Mouse (Mus musculus): Measurements from ENCODE around the gene Clasrp.

Gene Clasrp

DNA sequence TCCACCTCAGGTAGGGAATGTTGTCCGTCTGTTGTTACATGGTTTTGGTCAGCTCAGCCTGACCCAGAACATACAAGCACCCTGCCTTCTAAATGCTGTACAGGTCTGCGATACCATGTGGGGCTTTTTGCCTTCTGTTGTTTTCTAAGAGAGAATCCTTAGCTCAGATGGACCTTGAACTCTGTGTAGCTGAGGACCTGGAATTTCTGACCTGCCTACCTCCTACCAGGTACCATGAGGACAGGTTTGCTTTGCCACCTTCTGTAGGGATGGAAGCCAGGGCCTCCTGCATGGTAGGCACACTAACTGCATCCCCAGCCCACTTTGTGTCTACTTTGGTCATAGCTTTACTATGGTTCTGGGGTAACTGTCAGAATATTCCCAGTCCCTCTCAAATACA is 38.5 kb downstream of the Clasrp start:
- intact Hi-C loops (cut with DNase I): no loop called here

DNA sequence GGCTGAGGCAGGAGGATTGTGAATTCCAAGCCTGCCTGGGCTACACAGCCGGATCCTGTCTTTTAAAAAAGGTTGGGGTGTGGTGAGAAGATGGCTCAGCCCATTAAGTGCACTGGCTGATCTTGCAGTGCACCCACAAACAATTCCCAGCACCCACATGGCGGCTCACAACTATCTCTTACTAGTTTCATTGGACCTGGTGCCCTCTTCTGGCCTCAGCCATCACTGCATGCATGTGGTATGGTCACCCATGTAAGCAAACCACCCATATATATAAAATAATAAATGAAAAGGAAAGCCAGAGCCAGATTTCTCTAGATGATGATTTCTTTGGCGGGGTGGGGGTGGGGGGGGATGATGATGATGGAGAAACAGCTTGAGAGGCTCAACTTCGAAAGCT is 39.8 kb downstream of the Clasrp start:
- intact Hi-C loops (cut with DNase I): no loop called here

DNA sequence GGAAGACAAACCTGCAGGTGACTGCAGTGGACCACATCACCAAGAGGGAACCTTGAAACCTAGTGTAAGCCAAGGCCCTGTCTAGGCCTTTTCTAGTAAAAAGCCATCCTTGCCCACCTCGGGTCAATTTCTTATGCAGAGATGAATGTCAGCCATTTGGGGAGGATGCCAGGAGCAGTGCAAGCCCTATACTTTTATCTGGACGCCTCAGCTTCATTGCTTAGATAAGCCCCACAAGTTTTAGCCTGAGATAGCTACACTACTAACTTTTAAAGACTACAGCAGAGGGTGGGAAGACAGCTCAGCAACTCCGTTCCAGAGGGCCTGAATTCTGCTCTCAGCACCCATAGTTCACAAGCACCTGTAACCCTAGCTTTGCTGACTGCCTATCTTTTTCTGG is 40.4 kb downstream of the Clasrp start:
- intact Hi-C loops (cut with DNase I): no loop called here

DNA sequence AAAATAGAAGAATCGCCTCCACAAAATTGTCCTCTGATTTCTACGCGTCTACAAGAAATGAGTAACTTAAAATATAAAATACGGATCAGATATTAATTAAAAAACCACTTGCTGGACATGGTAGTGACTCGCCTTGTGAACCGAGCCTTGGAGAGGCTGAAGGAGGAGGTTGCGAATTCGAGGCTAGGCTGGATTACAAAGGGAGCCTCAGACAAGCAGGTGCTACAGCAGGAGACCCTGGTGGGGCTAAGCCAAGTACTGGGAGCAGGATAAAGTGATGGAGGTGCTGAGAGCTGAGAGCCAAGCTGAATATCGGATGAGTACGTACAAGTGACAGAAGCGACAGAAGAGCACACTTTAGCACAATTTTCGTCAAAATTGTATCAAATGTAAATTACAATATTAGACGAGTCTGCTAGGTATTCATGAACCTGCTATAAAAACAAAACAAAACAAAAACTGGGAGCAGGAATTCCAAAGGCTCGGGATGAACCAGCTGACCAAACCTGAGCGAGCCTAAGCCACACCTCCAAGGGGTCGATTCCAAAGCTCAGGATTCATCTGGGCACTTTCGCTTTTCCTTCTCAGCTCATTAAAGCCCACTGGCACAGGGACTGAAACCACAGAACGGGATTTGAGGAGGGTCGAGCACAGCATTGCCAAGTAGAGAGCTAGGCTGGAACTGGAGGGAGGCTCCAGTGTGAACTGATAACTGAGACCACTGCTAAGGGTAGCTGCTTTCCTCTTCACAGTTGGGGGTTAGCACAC is 41.5 kb downstream of the Clasrp start, which contains the start of gene Ppp1r37:
Gene Ppp1r37, minus strand, starts transcription at position 434 of the 768 bp plus-strand sequence.
- intact Hi-C loops (cut with DNase I): no loop called here

DNA sequence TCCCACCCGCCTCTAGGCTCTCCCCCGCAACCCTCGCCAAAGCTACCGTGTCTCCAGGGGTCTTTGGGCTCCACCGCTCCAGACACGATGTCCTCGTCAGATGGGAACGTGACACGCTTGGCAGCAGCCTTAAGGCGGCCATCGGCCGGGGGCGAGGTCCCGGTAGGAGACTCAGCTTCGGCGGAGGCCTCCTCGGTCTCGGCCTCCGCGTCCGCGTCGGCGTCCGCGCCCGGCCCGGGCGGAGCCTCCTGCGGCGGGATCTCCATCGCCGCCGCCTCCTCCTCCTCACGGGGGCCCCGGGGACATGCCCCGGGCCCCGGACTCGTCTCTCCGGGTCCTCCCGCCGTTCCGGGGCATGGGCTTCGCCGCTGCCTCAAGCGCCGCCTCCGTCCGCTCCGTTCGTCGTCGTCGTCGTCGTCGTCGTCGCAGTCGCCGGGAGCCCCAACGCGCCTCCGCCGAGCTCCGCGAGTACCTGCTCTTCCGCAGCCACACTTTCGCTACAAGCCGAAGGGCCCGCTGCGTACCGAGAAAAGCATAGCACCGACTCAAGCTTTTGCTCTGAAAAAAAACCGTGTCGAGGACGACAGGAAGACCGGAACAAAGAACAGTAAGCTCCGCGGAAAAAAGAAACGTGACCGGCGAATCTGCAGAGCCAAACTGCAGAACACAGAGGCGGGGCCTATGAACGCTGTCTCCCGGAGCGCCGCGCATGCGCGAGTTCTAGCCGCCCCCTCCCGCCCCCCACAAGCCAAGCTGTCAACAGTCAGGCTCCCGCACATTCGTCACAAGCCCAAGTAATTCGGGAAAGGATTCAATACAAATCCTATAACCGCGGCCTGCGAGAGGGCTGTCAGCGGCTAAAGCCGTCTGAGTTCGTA is 42.3 kb downstream of the Clasrp start:
- intact Hi-C loops (cut with DNase I): no loop called here

DNA sequence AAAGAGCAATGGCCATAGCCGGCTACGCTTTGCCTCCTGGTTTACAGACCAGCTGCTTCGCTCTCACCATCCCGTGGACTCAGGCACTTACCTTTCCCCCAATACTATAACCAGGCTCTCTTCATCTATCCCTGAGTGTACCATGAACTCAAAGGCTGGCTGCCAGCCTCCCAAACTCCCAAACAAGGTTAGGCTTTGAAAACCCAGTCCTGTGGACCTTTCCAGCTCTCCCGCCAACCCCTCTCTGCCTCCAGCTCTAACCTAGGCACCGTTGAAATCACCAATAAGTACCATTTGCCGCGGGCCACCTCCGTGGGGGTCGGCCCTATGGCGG is 42.9 kb downstream of the Clasrp start:
- intact Hi-C loops (cut with DNase I): no loop called here

DNA sequence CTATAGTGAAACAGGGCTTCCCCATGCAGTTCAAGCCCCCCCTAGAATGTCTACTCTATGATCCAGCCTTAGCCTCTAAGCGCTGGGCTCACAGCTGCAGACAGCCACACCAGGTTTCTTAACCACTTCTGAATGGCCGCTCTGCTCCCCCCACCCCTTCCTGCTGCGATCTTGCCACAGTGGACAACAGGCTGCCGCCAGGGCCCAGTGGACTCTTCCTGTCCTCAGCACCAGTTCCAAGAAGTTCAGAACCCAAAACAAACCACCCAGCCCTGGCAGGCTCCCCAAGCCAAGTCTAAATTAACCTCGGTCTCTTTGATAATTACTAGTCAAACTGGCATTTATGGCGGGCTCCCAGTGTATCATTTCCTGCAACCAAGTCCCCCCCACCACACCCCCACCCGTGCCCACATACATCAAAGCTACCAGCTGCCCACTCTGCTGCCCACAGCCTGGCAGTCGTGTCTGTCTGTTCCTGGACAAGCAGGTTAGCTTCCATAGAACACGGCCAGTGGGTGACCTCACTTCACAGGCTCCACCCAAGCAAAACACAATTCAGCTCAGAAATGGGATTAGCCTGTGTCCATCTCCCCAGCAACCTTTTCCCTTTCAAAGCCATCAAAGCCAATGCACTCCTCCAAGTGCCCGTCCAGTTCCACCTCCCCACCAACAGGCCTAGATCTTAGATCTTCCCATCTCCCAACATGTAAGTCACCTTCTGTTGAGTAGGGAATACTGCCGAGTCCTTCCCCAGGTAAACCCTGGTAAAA is 43.6 kb downstream of the Clasrp start:
- intact Hi-C loops (cut with DNase I): no loop called here

DNA sequence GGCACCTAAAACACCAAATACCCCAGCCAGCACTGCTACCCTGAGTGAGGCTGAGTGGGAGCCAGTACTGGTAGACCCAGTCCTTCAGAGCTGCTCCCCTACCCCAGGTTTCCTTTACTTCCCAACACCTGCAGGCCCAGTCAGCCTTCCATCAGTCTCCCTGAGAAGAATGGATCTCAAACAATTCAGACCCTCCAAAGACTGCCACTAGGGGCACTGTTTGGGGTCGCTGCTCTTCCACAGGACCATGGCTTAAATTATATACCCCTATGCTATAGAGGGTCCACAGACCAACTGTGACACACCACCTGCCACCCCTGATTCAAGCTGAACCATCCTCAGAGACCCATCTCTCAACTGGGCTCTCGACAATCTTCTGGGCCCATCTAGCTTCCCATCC is 45.3 kb downstream of the Clasrp start:
- intact Hi-C loops (cut with DNase I): loop anchor here (5.0 kb wide), 1 partner anchor 37 kb away; no protein-coding TSS in a partner anchor

DNA sequence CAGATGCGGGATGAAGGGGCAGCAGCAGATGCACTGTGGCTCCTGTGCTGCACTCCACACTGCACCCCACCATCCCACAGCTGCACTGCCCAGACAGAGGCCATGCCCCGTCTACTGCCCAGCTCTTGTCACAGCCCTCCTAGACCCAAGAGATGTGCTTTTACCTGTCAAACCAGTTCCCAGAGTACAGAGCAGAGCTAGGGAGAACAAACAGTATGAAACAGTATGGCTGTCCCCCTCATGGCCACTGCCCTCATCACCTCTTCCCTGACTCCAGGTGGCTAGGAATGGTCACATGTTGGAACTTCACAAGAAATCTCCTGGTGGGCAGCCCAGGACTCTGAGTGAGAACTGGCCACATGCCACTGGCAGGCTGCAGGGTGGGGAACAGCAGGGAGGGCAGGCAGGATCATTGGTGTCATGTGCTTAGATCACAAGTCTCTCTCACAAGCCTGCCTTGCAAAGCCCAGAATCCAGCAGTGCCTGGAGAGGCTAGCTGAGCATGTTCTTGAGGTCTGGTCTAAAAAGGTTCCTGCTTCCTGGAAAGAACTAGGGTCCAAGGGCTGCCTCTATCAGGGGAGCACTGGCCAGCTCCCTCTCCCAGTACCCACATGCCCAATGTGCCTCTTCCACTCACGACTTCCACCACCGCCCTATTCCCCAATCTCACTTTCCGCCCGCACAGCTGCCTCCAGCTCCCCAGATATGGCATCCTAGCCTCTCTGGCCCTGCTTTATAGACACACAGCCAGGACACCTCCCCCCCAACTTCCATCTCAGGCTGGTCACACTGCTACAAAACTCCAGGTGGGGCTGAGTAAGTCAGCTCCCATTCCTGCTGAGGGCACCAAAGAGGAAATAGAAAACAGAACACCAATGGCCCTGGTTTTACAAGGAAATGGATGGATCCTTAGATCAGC is 46.0 kb downstream of the Clasrp start:
- intact Hi-C loops (cut with DNase I): loop anchor here (5.0 kb wide), 1 partner anchor 36 kb away; no protein-coding TSS in a partner anchor

DNA sequence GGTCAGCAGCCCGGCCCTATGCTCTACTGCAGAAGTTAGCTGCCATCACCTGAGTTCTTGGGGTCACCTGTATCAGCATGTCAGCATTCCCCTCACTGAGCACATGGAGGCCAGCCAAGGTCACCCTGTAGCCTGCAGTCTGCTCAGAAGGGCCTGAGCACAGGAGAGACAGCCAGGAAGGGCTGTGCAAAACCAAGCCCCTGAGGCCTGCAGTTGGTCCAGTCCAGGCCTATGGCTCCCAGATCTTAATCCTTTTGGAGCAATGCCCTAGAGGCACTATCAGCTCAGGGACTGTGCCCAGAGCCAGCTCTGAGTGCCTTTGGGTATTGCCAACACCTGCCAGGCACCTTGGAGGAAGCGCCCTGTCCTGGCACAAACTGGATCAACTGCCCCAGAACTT is 47.2 kb downstream of the Clasrp start:
- intact Hi-C loops (cut with DNase I): loop anchor here (5.0 kb wide), 1 partner anchor 35 kb away; no protein-coding TSS in a partner anchor

DNA sequence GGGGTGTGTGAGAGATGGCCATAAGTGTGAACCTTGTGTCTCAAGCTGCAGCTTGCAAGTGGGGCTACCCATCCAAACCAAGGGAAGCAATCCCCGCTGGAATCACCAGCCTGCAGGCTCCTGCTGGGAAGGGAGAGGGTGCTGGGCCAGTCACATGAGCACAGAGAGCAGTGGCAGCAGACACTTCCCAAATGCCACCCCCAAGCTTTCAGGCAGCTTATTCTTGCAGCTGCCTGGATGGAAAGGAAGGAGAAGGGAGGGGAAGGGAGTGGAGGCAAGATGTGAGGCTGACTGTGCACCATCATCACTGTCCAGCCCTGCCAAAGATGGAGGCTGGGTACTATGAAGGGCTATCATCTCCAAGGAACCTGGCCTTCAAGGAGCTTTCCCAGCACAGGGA is 50.1 kb downstream of the Clasrp start:
- intact Hi-C loops (cut with DNase I): no loop called here

DNA sequence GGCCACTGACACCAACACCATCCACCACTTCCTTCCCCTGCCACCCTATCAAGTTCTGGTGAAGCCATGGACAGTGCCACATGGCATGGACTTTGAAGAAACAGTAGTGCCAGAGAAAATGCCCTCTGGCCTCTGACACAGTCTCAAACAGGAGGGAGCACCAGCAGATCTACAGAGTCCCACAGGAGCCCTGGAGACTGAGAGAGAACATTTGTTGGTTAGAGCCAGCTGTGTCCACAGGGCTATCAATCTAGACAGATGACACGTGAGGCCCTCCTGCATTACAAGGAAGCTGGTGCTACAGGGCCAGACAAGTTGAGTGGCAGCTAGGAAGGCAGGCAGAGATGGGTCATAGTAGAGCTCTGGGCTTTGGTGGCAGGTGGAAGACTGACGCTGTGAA is 51.8 kb downstream of the Clasrp start:
- intact Hi-C loops (cut with DNase I): no loop called here

DNA sequence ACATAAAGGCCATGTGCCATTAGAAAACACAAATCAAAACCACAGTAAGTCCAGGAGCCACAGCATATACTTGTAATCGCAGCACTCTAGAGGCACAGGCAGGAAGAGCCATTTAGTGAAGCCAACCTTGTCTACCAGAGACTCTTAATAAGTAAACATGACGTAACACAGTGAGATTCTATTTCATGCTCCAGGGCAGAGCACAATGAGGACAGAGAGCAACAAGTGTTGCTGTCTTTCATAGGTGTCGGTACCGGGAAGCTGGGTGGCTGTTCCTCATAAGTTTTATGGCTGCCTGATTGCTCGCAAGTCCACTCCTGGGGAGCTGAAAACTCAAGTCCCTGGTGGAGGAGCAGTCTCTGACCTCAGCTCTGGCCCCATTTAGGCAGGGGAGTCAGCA is 52.7 kb downstream of the Clasrp start:
- intact Hi-C loops (cut with DNase I): no loop called here

DNA sequence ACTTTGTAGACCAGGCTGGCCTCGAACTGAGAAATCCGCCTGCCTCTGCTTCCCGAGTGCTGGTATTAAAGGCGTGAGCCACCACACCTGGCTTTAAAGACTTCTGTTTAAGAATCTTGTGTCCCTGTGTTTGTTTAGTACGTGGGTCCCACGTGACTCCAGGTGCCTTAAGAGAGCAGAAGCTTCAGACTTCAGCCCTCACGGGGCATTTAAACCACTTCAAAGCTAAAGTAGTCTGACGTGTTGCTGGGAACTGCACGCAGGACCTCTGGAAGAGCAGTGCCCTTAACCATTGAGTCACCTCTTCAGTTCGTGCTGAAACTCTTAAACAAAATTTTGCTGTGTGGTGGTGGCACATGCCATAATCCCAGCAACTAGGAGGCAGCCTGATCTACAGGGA is 54.9 kb downstream of the Clasrp start:
- intact Hi-C loops (cut with DNase I): no loop called here

DNA sequence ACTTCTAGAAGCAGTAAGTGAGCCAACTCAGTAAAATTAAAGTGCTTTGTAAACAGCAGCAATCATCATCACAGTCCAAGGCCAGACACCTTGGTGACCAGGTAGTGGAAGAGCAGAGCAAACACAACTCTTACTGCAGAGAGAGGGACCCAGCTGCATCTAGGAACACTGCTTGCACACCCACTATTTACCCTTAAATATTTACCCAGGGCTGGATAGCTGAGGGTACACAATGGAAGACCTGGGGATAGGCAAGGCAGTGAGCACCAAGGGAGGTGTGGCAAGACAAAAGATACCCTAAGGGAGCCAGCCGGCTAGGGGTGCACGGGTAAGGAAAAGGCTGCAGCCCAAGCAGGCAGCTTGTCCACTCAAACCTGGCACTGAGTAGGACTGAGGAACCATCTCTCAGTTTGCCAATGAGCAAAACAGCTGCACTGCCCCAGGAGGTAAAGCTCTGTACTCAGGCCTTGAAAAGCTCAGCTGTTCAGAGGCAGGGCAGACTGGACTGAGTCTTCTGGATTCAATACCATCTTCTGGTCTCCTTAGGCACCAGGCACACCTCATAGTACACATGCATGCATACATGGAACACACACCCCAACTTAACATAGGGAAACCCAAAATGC is 56.8 kb downstream of the Clasrp start:
- intact Hi-C loops (cut with DNase I): no loop called here

DNA sequence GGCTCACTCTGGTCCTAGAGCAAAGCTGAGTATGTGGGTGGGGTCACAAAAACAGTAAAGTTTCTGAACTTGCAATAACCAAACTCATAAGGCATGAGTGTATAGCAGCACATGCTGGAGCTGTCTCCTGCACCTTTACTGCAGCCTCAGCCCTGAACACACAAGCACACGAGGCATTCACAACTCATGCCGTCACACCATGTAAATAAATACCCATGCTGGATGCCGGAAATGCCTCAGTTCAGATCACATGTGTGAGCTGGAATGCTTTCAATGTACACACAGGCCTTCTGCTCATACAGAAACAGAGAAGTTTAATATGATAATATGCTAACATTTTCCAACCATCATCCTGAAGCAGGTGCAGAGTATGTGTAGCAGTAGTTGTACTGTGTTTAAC is 58.3 kb downstream of the Clasrp start:
- intact Hi-C loops (cut with DNase I): no loop called here

DNA sequence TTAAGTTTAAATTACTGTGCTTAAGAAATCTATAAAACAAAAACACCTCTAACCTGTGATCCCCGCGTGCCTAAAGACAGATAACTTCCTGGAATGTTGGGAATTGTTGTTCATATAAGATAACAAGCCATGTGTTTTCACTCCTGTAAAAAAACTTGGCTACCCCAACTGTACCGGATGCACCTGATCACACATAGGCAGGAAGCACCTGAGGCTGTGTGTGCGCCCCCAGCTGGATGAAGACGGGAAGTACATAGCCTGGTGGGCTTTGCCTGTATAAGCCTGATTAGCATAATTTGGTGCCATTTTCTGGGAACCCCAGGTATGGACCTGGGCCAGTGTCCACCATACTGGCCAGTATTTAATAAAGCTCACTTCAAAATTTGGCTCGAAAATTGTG is 60.7 kb downstream of the Clasrp start:
- intact Hi-C loops (cut with DNase I): no loop called here

DNA sequence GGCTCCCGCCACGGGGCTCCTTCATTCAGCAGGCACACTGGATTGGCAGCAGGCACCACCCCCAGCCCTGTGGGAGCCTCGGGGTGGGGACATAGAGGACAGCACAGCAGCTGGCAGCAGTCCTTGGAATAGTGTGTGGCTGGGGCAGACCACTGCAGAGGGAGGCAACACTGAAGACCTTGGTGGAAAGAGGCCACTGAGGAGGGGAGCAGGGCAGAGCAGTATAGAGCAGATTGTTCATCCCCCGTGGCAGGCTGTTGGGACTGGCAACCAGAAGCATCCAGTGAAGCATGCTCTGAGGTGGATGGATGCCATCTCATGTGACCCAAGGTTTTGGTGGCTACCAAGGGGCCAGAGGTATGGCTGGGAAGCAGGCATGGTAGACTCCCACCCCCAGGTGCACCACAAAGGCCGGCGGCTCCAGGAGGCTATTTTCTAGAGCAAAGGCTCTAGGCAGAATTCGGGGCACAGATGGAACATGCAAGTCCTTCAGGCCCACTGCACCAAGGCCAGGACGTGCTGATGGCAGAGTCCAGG is 62.1 kb downstream of the Clasrp start:
- intact Hi-C loops (cut with DNase I): no loop called here

DNA sequence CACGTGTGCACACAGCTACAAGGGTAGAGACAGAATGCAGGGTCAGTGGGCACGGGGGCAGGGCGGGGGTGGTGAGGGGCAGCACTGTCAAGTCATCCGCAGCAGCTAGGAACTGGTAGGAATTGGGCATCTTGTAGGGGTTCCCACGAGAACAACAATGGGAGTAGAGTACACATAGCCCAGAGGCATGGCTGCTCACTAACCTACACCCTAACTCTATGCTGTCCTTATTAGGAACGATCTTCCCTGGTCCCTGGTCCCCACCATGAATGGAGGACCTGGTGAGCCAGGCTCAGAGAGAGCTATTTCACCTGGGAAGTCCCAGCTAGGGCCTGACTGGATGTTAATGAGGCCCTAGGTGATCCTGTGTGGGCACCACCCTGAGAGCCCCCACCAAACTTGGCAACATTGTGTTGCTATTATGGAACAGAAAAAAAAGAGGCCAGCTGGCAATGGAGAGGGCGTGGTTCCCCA is 62.6 kb downstream of the Clasrp start:
- intact Hi-C loops (cut with DNase I): no loop called here

Measured in adrenal gland (tissue).